Comparison of ENCODE assay signal across 8 mouse cellular contexts in genomic region chr3:95865050-95865449, GRCm38 (mm10). TPM values are rescaled to one million over a fixed set of nuclear protein-coding genes. Genes with fewer than 3 reads are reported as not detected.
DNase-seq lines count a peak whose midpoint lies in the region; ATAC-seq lines count a peak whose summit lies in the region.
"Had no signal": no experiment of that assay in that cellular context is flagged by ENCODE, and none has a peak within 500 bp of the region (broad histone marks: within the 10 kb centered on the region; RNA-seq: fewer than 3 reads in every experiment).

No protein-coding gene starts in this region.

- no peak for ATAC-seq in megakaryocyte progenitor cell, adult 5-6 weeks (replicated peaks; ENCODE audit: poor library complexity)
- ATAC-seq: forebrain, postnatal 0 days had no signal

- DNase-seq in left cerebral cortex, adult 11 months (ENCODE audit: low spot score), result peak; percentile 80
- DNase-seq in left cerebral cortex, postnatal 4 days, result no peak
- peak; percentile 38 to 52 for DNase-seq in frontal cortex, postnatal 25 days (ENCODE audit: low spot score in 2 of 2)
- DNase-seq in layer of hippocampus, adult 8-10 months (ENCODE audit: low spot score in 2 of 2), result peak; percentile 76 to 81
- DNase-seq in right cerebral cortex, postnatal 25 days, result peak; percentile 74
- no peak for DNase-seq in lung, postnatal 14 days
- DNase-seq: forebrain, postnatal 0 days had no signal

- intact Hi-C loops in left cerebral cortex, postnatal 4 days (cut with DNase I), result no loop called here

RNA-seq across cellular contexts. Expression of gene Mrps21, which starts 6.3 kb away (rescaled TPM):
- 100 to 1,000 TPM; 126 TPM for total RNA-seq in left cerebral cortex, postnatal 4 days (2021)
- total RNA-seq in layer of hippocampus, adult 8-10 months (2022), result 100 to 1,000 TPM; 125 to 159 (median 138) TPM
- total RNA-seq in megakaryocyte progenitor cell, adult 5-6 weeks (2015), result 132 and 147 TPM in 2 replicates
- total RNA-seq in megakaryocyte progenitor cell, adult 5-6 weeks (2017), result 382 and 387 TPM in 2 replicates

RNA-seq across cellular contexts. Expression of gene Prpf3, which starts 9.4 kb away (rescaled TPM):
- total RNA-seq in left cerebral cortex, postnatal 4 days (2021), result 10 to 100 TPM; 34.9 to 41.5 TPM
- total RNA-seq in layer of hippocampus, adult 8-10 months (2022), result 10 to 100 TPM; 35.7 to 46.3 (median 40.5) TPM
- 41.2 and 56.2 TPM in 2 replicates for total RNA-seq in megakaryocyte progenitor cell, adult 5-6 weeks (2015)
- 25.7 and 51.2 TPM in 2 replicates for total RNA-seq in megakaryocyte progenitor cell, adult 5-6 weeks (2017)

RNA-seq across cellular contexts. Expression of gene Ciart, which starts 17.0 kb away (rescaled TPM):
- total RNA-seq in left cerebral cortex, postnatal 4 days (2021), result 1 to 10 TPM; 5.6 to 6.9 TPM
- 10 to 100 TPM; 13.7 to 30.2 (median 21.4) TPM for total RNA-seq in layer of hippocampus, adult 8-10 months (2022)
- total RNA-seq in megakaryocyte progenitor cell, adult 5-6 weeks (2015), result 0.56 and 1.3 TPM in 2 replicates
- total RNA-seq in megakaryocyte progenitor cell, adult 5-6 weeks (2017), result 2.8 and 3.3 TPM in 2 replicates

RNA-seq across cellular contexts. Expression of gene BC028528, which starts 26.8 kb away (rescaled TPM):
- 10 to 100 TPM in 1 of 2 experiments, 1 to 10 TPM in 1; 6.8 to 10.8 TPM for total RNA-seq in left cerebral cortex, postnatal 4 days (2021)
- 10 to 100 TPM in 1 of 4 experiments, 1 to 10 TPM in 3; 2.9 to 11.2 (median 5.9) TPM for total RNA-seq in layer of hippocampus, adult 8-10 months (2022)
- total RNA-seq in megakaryocyte progenitor cell, adult 5-6 weeks (2015), result 55.1 and 62.0 TPM in 2 replicates
- 63.3 and 68.9 TPM in 2 replicates for total RNA-seq in megakaryocyte progenitor cell, adult 5-6 weeks (2017)

RNA-seq across cellular contexts. Expression of gene Aph1a, which starts 28.7 kb away (rescaled TPM):
- total RNA-seq in left cerebral cortex, postnatal 4 days (2021), result 100 to 1,000 TPM in 1 of 2 experiments, 10 to 100 TPM in 1; 91.1 to 101 TPM
- 10 to 100 TPM; 53.9 to 75.7 (median 70.1) TPM for total RNA-seq in layer of hippocampus, adult 8-10 months (2022)
- total RNA-seq in megakaryocyte progenitor cell, adult 5-6 weeks (2015), result 30.6 and 30.8 TPM in 2 replicates
- 34.9 and 35.1 TPM in 2 replicates for total RNA-seq in megakaryocyte progenitor cell, adult 5-6 weeks (2017)

Comparison
In these comparisons a context has a peak if more than half of its experiments do, and no peak if none do; other contexts are left out.
1. DNase-seq: peak in left cerebral cortex, adult 11 months (single experiment), frontal cortex, postnatal 25 days (2 of 2), layer of hippocampus, adult 8-10 months (2 of 2) and right cerebral cortex, postnatal 25 days (single experiment); none in left cerebral cortex, postnatal 4 days (single experiment) and lung, postnatal 14 days (single experiment).